Mouse (Mus musculus) adipose tissue, adult 10 weeks (tissue): ENCODE results near the gene Hdgfl2. TPM values are rescaled to one million over a fixed set of nuclear protein-coding genes. Genes with fewer than 3 reads are reported as not detected.

Source experiments
- polyA plus RNA-seq: library from polyadenylated mRNA; stranded (reverse); fragments of 350-450 nt; fragmentation: Illumina TruSeq; extraction: RNeasy Lipid Tissue Mini Kit (QIAGEN cat#74804); gene quantifications from one replicate; pipeline ENCODE4 v1.2.3, GENCODE M21; 2014; ENCODE audit warnings: low read depth, low replicate concordance

Gene Hdgfl2
- 58.6 TPM for polyA plus RNA-seq

DNA sequence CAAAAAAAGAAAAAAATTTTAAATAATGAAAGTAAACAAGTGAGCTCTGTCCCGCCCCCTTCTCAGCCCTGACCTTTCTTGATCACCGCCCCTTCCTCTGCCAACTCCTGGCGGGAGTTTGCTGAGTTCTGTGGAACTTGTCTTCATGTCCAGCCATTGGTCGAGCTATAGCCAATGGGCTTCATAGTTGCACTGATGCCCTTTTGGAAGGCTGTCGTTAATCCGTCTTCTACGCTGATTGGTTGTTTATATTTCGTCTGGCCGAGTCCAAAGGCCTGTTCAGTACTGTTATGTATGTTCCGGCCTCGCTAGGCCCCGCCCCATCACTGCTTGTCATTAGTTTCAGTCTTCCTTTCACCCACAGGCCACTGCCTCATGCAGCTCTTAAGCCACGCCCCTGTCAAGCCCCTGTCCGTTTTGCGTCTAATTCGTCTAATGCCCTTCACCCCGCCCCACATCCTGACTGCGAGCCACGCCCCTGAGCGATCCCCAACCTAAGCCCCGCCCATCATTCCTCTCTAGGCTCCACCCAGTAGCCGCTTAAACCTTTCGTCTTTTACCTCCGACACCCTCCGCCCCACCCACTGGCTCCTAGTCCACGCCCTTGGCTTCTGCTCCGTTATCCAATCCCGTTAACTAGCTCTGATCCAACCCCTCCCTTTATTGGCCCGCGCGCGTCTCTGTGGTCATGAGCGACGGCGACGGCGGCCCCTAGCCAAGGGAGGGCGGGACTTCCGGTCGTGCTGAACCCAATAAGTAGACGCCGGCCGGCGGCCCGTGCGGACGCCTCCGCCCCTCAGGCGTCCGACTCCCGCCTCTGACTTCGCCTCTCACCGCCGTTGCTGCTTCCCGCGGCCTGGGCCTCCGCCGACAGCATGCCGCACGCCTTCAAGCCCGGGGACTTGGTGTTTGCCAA, at the start of gene Hdgfl2:
TSS of gene Hdgfl2 (plus strand) at position 755 of the 916 bp plus-strand sequence.

DNA sequence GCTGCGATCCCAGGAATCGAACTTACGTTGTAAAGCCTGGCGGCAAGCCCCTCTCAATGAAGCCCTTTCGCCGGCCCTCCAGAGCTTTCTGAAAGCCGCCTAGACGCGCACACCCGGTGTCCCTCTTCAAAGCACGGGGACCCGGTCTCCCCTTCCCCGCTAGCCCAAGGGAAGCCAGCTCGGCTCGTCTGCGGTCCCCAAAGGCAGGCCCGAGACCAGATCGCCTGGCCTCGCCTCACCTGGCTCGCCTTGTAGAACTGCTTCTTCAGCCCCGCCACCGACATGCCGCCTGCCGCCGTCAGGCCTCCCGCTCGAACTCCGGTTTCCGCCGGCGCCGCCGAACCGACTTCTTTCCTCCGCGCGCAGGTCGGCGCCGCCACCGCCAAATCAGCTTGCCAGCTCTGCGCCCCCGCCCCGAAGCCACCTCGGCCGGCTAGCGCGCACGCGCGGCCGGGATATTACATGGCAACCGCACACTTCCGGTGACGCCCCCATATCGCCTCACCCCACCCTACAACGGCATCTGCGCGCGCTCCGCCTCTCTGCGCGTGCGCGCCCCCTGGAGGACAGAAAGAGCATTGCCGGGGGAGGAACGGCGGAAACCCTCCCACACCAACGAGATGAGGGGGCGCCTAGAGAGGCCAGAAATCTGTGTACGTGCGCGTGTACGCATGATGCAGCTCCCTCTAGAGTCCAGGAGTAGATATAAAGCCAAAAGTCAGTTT, 43.1 kb upstream of the Hdgfl2 start, which contains the start of gene Sh3gl1:
TSS of gene Sh3gl1 (minus strand) at position 460 of the 725 bp plus-strand sequence.

DNA sequence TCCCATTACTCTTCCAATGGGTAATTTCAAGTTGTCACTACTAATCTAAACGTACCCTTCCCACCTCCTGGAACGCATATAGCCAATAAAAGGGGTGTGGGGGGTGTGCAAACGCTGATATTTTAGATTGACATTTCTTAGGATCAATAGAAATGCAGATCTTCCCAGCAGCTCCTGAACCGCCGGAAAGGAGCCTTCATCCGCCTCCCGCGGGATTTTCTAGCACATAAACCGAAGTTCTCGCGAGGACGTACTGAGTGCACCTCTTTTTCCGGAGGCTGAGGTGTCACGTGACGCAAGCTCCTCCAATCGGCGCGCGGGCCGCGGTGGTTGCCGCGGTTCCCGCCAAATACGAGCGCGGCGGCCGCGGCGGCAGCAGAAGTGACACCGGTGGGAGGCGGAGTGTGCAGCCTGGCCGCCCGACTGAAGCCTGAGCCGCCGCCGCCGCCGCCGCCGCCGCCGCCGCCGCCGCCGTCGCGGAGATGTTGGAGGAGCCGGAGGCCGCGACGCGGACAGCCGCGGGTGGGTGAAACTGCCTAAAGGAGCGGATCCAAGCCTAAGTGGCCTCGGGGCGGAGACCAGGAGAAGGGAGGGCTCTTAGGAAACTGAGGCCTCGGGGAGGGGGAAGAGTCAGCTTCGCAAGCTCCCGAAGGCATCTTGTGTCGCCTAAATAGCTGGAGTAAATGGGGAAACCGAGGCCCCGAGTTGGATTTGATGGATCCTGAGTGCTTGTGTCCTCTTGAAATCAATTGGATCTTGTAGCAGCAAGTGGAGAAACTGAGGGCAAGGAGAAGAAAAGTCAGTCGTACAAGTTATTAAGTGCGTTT, 39.2 kb upstream of the Hdgfl2 start, which contains the start of gene Chaf1a:
TSS of gene Chaf1a (plus strand) at position 410 of the 827 bp plus-strand sequence.

DNA sequence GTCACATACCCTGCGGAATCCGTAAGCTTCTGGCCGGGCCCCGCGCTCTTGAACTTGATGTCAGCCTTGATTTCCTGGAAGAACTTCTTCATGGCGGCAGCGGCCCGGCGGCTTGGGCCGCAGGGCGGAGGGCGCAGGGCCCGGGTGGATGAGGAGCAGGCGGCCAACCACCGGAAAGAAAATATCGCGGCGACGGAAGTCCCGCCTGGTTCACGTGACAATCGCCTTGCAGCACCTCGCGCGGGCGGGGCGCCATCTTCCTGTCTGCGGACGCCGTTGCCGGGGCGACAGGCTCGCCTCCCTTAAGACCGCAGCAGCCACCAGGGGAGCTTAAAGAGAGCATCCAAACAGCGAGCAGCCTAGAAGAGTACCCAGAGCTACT, 4.6 kb upstream of the Hdgfl2 start, which contains the start of gene Ubxn6:
TSS of gene Ubxn6 (minus strand) at position 202 of the 382 bp plus-strand sequence.

DNA sequence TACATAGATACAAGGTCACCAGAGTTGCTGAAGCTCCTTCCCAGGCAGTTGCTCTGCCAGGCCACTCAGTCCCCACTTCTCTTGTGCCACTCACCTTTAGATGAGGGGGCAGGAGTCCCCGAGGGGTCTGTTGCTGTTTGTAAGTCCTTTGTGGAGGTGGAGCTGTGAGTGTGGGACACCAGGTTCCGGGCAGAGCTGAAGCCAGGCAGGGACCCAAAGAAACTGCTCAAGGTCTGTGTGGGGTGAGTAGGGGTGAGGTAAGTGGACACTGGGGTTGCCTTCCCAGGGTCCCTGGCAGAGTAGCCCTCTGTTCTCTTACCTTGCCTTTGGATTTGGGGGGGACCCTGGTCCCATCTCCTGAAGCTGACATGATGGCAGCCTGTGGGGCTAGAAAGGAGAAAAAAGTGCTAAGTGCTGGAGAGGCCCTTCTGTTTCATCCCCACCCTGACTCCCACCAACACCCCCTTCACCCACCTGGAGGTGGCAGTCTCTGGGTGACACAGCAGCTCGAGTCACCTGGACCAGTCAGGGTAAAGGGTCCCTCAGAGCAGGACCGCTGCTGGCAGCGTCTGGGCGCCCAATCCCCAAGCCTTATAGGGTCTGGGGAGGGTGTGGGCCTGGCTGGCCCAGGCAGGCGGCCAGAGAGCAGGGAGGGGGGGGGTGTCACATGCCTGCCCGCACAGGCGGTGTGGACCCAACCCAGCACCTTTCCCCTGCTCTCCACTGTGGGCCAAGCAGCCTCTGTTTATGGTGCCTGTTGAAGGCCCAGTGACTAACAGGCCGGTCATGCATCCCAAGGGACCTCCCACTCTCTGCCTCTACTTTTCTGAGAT, 30.0 kb downstream of the Hdgfl2 start, which contains the start of gene Plin4:
TSS of gene Plin4 (minus strand) at position 585 of the 833 bp plus-strand sequence.

DNA sequence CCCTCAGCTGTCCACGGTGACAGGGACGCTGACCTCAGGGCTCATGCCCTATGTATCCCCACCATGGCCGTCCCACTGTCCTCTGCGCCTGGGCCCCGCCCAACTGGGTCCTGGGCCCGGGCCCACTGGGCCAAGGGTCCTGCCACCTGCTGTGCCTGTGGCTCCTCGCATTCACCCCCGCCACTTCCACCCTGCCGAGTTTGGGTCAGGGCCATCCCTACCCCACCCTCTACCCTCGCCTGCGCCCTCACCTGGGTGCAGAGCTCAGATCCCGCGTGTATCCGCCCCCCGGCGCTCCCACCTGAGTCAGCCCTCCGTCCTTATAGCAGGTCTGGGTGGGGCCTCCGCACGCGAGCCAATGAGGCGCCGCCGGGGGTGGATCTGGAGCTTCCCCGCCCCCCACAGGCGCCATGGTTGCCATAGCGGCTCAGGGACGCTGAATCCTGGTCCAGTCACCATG, 37.8 kb downstream of the Hdgfl2 start, which contains the start of gene Plin5:
TSS of gene Plin5 (minus strand) at position 346 of the 460 bp plus-strand sequence.

DNA sequence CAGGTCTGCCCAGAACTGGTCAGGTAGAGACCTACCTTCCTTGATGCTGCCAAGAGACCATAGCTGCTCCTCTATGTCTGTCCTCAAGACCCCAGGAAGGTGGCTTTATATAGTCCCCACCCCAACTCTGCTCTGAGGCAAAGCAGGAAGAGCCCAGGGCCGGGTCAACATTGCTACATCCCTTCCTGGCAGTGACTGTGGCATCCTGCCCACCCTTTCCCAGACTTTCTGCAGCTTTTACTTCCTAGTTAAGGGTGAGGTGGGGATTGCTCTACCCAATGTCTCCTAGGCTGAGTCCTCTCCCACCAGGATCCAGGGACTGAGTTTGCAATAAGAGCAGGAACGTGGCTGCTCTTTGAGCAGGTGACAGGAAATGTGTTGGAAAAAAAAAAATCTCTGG, 42.4 kb downstream of the Hdgfl2 start, which contains the start of gene Lrg1:
TSS of gene Lrg1 (minus strand) at position 176 of the 400 bp plus-strand sequence.

DNA sequence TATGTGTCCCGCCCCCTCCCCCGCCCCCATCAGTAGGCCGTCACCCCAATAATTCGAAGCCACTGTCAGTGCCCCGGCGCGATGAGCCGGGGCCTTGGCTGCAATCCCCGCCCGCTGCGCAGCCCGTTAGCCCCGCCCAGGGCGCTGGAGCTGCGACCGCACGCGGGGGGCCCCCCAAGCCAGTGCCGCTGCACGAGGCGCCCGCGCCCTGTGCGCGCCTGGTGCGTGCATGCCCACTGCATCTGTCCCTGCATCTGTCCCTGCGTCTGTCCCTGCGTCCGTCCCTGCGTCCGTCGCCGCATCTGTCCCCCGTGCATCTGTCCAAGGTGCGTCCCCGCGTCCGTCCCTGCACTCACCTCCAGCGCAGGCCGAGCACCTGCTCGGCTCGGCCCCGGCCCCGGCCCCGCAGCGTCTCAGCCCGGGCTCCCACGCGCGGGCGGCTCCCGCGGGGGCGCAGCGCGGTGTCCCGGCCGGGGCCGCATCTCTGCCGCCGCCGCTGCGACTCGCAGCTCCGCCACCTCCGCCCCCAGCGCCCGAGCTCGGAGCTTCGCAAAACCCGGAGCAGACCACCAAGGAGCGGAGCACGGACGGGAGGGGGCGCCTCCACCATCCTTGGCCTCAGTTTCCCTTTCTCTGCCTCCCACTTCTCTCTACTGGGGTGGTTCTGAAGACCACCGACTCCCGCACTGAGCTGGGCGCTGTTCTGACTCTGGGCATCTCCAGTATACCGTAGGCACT, 60.6 kb downstream of the Hdgfl2 start, which contains the start of gene Sema6b:
TSS of gene Sema6b (minus strand) at position 486 of the 738 bp plus-strand sequence.

Other genes with a start within 250 kb of the Hdgfl2 start
- 4.8 TPM for gene Zfp119a, start 200.7 kb upstream of the Hdgfl2 start, polyA plus RNA-seq
- 9.7 TPM for gene Zfp959, start 187.5 kb upstream of the Hdgfl2 start, polyA plus RNA-seq
- gene Zfp119b, start 130.1 kb upstream of the Hdgfl2 start, polyA plus RNA-seq, result 7.1 TPM
- gene Ebi3, start 127.0 kb upstream of the Hdgfl2 start, polyA plus RNA-seq, result 2.5 TPM
- 10.1 TPM for gene Yju2, start 120.5 kb upstream of the Hdgfl2 start, polyA plus RNA-seq
- 2.6 TPM for gene Shd, start 109.2 kb upstream of the Hdgfl2 start, polyA plus RNA-seq
- gene Fsd1, start 93.1 kb upstream of the Hdgfl2 start, polyA plus RNA-seq, result not detected
- gene Stap2, start 74.0 kb upstream of the Hdgfl2 start, polyA plus RNA-seq, result 51.0 TPM
- gene Mpnd, start 73.9 kb upstream of the Hdgfl2 start, polyA plus RNA-seq, result 53.2 TPM
- 43.8 TPM for gene Sh3gl1, start 43.0 kb upstream of the Hdgfl2 start, polyA plus RNA-seq
- 4.7 TPM for gene Chaf1a, start 39.2 kb upstream of the Hdgfl2 start, polyA plus RNA-seq
- 75.3 TPM for gene Ubxn6, start 4.6 kb upstream of the Hdgfl2 start, polyA plus RNA-seq
- 510 TPM for gene Plin4, start 30.2 kb downstream of the Hdgfl2 start, polyA plus RNA-seq
- gene Plin5, start 38.0 kb downstream of the Hdgfl2 start, polyA plus RNA-seq, result 10.4 TPM
- gene Lrg1, start 42.4 kb downstream of the Hdgfl2 start, polyA plus RNA-seq, result 160 TPM
- gene Sema6b, start 60.7 kb downstream of the Hdgfl2 start, polyA plus RNA-seq, result 5.5 TPM
- 1.7 TPM for gene Tnfaip8l1, start 82.8 kb downstream of the Hdgfl2 start, polyA plus RNA-seq
- gene Mydgf, start 104.3 kb downstream of the Hdgfl2 start, polyA plus RNA-seq, result 63.5 TPM
- gene Dpp9, start 139.3 kb downstream of the Hdgfl2 start, polyA plus RNA-seq, result 24.6 TPM
- gene Fem1a, start 177.2 kb downstream of the Hdgfl2 start, polyA plus RNA-seq, result 14.1 TPM
- gene Ticam1, start 197.2 kb downstream of the Hdgfl2 start, polyA plus RNA-seq, result 14.9 TPM
- gene Plin3, start 213.2 kb downstream of the Hdgfl2 start, polyA plus RNA-seq, result 42.2 TPM
- 3.3 TPM for gene Arrdc5, start 220.7 kb downstream of the Hdgfl2 start, polyA plus RNA-seq
- 6.0 TPM for gene Uhrf1, start 223.7 kb downstream of the Hdgfl2 start, polyA plus RNA-seq
- gene Kdm4b, start 246.4 kb downstream of the Hdgfl2 start, polyA plus RNA-seq, result 28.3 TPM